Mouse (Mus musculus) stomach, embryonic 16.5 days (tissue): ENCODE results near the gene Dcbld1. TPM values are rescaled to one million over a fixed set of nuclear protein-coding genes. Genes with fewer than 3 reads are reported as not detected.
"Not testable (repeated sequence)": the region's sequence is repeated elsewhere in the genome, so short reads cannot be mapped to it uniquely, and the experiment has no call there.

ENCODE experiments used
- ATAC-seq: fragments of 200-750 bp; cut with Nextera tagmentation; 2 replicates; pipeline ENCODE4 v1.8.0; 2017; ENCODE audit warnings: moderate number of reproducible peaks, moderate TSS enrichment; ENCODE audit not compliant: insufficient read depth, low FRiP score
- H3K27ac ChIP-seq: fragments of 300-500 bp; sonication (generic); 2 replicates; pipeline ENCODE4 v1.5.1; 2014; ENCODE audit warnings: low read length
- H3K27me3 ChIP-seq: fragments of 300-500 bp; sonication (generic); 2 replicates; pipeline ENCODE4 v1.6.1; 2014; ENCODE audit warnings: low read length, control low read depth, mixed read lengths; ENCODE audit not compliant: control insufficient read depth, insufficient read depth
- H3K36me3 ChIP-seq: fragments of 300-500 bp; sonication (generic); 2 replicates; pipeline ENCODE4 v1.6.1; 2014; ENCODE audit warnings: low read length; ENCODE audit not compliant: control insufficient read depth, insufficient read depth
- H3K4me1 ChIP-seq: fragments of 300-500 bp; sonication (generic); 2 replicates; pipeline ENCODE4 v1.6.1; 2014; ENCODE audit warnings: low read length, control low read depth, mixed read lengths; ENCODE audit not compliant: control insufficient read depth, insufficient read depth
- H3K4me2 ChIP-seq: fragments of 300-500 bp; sonication (generic); 2 replicates; pipeline ENCODE4 v1.6.1; 2014; ENCODE audit warnings: low read depth, low read length, mixed read lengths
- H3K4me3 ChIP-seq: fragments of 300-500 bp; sonication (generic); replicated peaks from 2 replicates; pipeline ENCODE4 v1.5.1; 2014; ENCODE audit warnings: mild to moderate bottlenecking, low read length
- H3K9ac ChIP-seq: fragments of 300-500 bp; sonication (generic); 2 replicates; pipeline ENCODE4 v1.6.1; 2014; ENCODE audit warnings: low read length
- H3K9me3 ChIP-seq: fragments of 300-500 bp; sonication (generic); replicated peaks from 2 replicates; pipeline ENCODE4 v1.6.1; 2016; ENCODE audit warnings: low read length, control low read depth; ENCODE audit not compliant: control insufficient read depth
- WGBS: fragments of 180-500 bp; shearing (Covaris S2); extraction: QIAGEN DNeasy Blood & Tissue Kit; methylation state at CpG from one replicate; pipeline ENCODE4 v1.1.7; 2014; 5-methylcytosine and 5-hydroxymethylcytosine counted together
- polyA plus RNA-seq: library from polyadenylated mRNA; unstranded; fragments of >200 nt; fragmentation: Nextera tagmentation; extraction: Ambion mirVana; gene quantifications from 2 replicates; pipeline ENCODE4 v1.2.1, GENCODE M21; 2015

Dcbld1 gene
- polyA plus RNA-seq, 1 experiment from 2014 or later: 33.2 TPM

GRCm38 (mm10) chr10:52309196-52309595, 75.8 kb downstream of the Dcbld1 start:
- H3K27me3 ChIP-seq: no peaks in the 10 kb centered on the region
- no peak overlapping the region for H3K4me3 ChIP-seq
- H3K4me1 ChIP-seq: no peaks in the 10 kb centered on the region
- peaks cover 19% of the 10 kb centered on the region for H3K36me3 ChIP-seq
- ATAC-seq: peak; percentile 58; the same call in 1 of the 2 replicates
- H3K4me2 ChIP-seq: no peak overlapping the region
- no peak overlapping the region for H3K9ac ChIP-seq
- no peaks in the 10 kb centered on the region for H3K9me3 ChIP-seq
- H3K27ac ChIP-seq: no peak overlapping the region
- WGBS: 65% methylated on average over 8 of the region's 8 CpGs

- H3K27me3 ChIP-seq: no peaks in the 10 kb centered on the region
- no peak overlapping the region for H3K4me3 ChIP-seq
- no peak overlapping the region for H3K27ac ChIP-seq
- no peaks in the 10 kb centered on the region for H3K4me1 ChIP-seq
- no peaks in the 10 kb centered on the region; the same call in 1 of the 2 replicates for H3K36me3 ChIP-seq
- no peak overlapping the region for H3K9ac ChIP-seq
- 80% methylated on average over 28 of the region's 28 CpGs for WGBS
- no peak overlapping the region for H3K4me2 ChIP-seq
- no peaks in the 10 kb centered on the region for H3K9me3 ChIP-seq
- ATAC-seq: no peak
Observed at GRCm38 (mm10) chr10:52319506-52320286, 86.3 kb downstream of the Dcbld1 start.

- Histone ChIP-seq H3K27me3 (no peaks in the 10 kb centered on the region), H3K27ac (no peak overlapping the region), H3K9me3 (no peaks in the 10 kb centered on the region), H3K4me1 (no peaks in the 10 kb centered on the region), H3K9ac (no peak overlapping the region), H3K4me2 (no peak overlapping the region), H3K36me3 (no peaks in the 10 kb centered on the region; the same call in 1 of the 2 replicates), H3K4me3 (no peak overlapping the region)
- WGBS: 90% methylated on average over 3 of the region's 3 CpGs
- ATAC-seq: no peak
Observed at GRCm38 (mm10) chr10:52321918-52322317, 88.5 kb downstream of the Dcbld1 start.

GRCm38 (mm10) chr10:52331007-52331406, 97.6 kb downstream of the Dcbld1 start:
- H3K9ac ChIP-seq: no peak overlapping the region
- no peak overlapping the region for H3K4me3 ChIP-seq
- no peaks in the 10 kb centered on the region for H3K9me3 ChIP-seq
- no peak overlapping the region for H3K27ac ChIP-seq
- H3K4me2 ChIP-seq: no peak overlapping the region
- no peaks in the 10 kb centered on the region; the same call in 1 of the 2 replicates for H3K36me3 ChIP-seq
- 0% methylated on average over 1 of the region's 1 CpGs for WGBS
- no peaks in the 10 kb centered on the region for H3K4me1 ChIP-seq
- no peaks in the 10 kb centered on the region for H3K27me3 ChIP-seq
- no peak for ATAC-seq

- not testable (repeated sequence) for ATAC-seq, H3K27ac ChIP-seq, H3K4me3 ChIP-seq, H3K4me2 ChIP-seq, H3K4me1 ChIP-seq, H3K9ac ChIP-seq, H3K9me3 ChIP-seq, H3K27me3 ChIP-seq
- H3K36me3 ChIP-seq: peaks cover 23% of the 10 kb centered on the region
- 93% methylated on average over 4 of the region's 4 CpGs for WGBS
Observed at GRCm38 (mm10) chr10:52343324-52343723, 109.9 kb downstream of the Dcbld1 start.

- Histone ChIP-seq H3K4me3 (no peak overlapping the region), H3K9ac (no peak overlapping the region), H3K4me2 (no peak overlapping the region), H3K27ac (no peak overlapping the region), H3K27me3 (no peaks in the 10 kb centered on the region), H3K4me1 (no peaks in the 10 kb centered on the region), H3K9me3 (no peaks in the 10 kb centered on the region), H3K36me3 (peaks cover 9% of the 10 kb centered on the region; the same call in 1 of the 2 replicates)
- no peak for ATAC-seq
- 76% methylated on average over 9 of the region's 9 CpGs for WGBS
Observed at GRCm38 (mm10) chr10:52353184-52353583, 119.8 kb downstream of the Dcbld1 start.

GRCm38 (mm10) chr10:52358467-52358866, 125.0 kb downstream of the Dcbld1 start, which contains the start of gene Gm26741:
TSS of gene Gm26741 (plus strand) at chr10:52358767.
- no peak for ATAC-seq
- Histone ChIP-seq H3K4me1 (no peaks in the 10 kb centered on the region), H3K27me3 (no peaks in the 10 kb centered on the region), H3K36me3 (no peaks in the 10 kb centered on the region), H3K4me3 (no peak within 1 kb of the TSS), H3K9me3 (no peaks in the 10 kb centered on the region), H3K27ac (no peak within 1 kb of the TSS), H3K9ac (no peak within 1 kb of the TSS), H3K4me2 (no peak within 1 kb of the TSS)
- WGBS: 71% methylated on average over 2 of the region's 2 CpGs

- H3K27ac ChIP-seq: no peak overlapping the region
- H3K4me2 ChIP-seq: no peak overlapping the region
- no peak overlapping the region for H3K4me3 ChIP-seq
- no peaks in the 10 kb centered on the region for H3K9me3 ChIP-seq
- no peaks in the 10 kb centered on the region for H3K36me3 ChIP-seq
- H3K4me1 ChIP-seq: no peaks in the 10 kb centered on the region
- no peaks in the 10 kb centered on the region for H3K27me3 ChIP-seq
- ATAC-seq: no peak
- 96% methylated on average over 4 of the region's 4 CpGs for WGBS
- H3K9ac ChIP-seq: no peak overlapping the region
Observed at GRCm38 (mm10) chr10:52360241-52360735, 126.9 kb downstream of the Dcbld1 start.

- Histone ChIP-seq H3K4me2 (no peak overlapping the region), H3K27me3 (no peaks in the 10 kb centered on the region), H3K36me3 (no peaks in the 10 kb centered on the region), H3K4me3 (no peak overlapping the region), H3K9me3 (no peaks in the 10 kb centered on the region), H3K27ac (no peak overlapping the region), H3K4me1 (no peaks in the 10 kb centered on the region), H3K9ac (no peak overlapping the region)
- WGBS: 87% methylated on average over 9 of the region's 9 CpGs
- ATAC-seq: no peak
Observed at GRCm38 (mm10) chr10:52360862-52361609, 127.6 kb downstream of the Dcbld1 start.
